Comparison of ENCODE assay signal across 12 mouse cellular contexts in the genomic region with DNA sequence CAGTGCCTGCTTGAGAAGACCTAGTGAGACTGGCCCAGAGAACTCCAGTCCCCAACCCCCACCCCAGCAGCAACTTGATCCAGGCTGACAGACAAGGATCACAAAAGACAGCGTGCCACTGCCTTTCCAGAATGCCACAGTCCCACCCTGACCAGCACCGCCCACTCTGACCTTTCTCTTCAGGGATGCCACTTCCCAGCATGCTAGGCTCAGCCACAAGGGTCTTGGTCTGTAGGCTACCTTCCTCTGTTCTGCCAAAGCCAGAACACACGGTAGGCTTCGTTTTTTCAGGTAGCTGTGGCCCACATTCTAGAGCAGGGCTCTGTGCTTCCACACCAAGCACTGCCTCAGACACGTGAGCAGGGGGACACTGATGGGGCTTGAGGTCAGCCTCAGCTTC.
"Had no signal": no experiment of that assay in that cellular context is flagged by ENCODE, and none has a peak within 500 bp of the region (broad histone marks: within the 10 kb centered on the region; RNA-seq: fewer than 3 reads in every experiment).

No protein-coding gene starts in this region.

- H3K9ac ChIP-seq: limb, embryonic 15.5 days; liver, embryonic 12.5 days; lung, embryonic 14.5 days; midbrain, embryonic 15.5 days had no signal

- H3K4me2 ChIP-seq: limb, embryonic 15.5 days; liver, embryonic 12.5 days; lung, embryonic 14.5 days; midbrain, embryonic 11.5 days; midbrain, embryonic 15.5 days had no signal

- H3K27me3 ChIP-seq: limb, embryonic 15.5 days; liver, embryonic 12.5 days; midbrain, embryonic 15.5 days had no signal

- ATAC-seq: liver, embryonic 12.5 days; midbrain, embryonic 15.5 days had no signal

- H3K4me1 ChIP-seq: limb, embryonic 15.5 days; liver, embryonic 12.5 days; midbrain, embryonic 15.5 days had no signal

- DNase-seq: kidney, postnatal 25 days; layer of hippocampus, adult 9-11 months; layer of hippocampus, postnatal 36 days; lung, embryonic 14.5 days; lung, postnatal 10 days; right cerebral cortex, postnatal 14 days; thymus, adult 18-20 months; thymus, postnatal 14 days had no signal

- H3K27ac ChIP-seq: limb, embryonic 15.5 days; liver, embryonic 12.5 days; midbrain, embryonic 15.5 days had no signal

- H3K9me3 ChIP-seq: limb, embryonic 15.5 days; liver, embryonic 12.5 days; midbrain, embryonic 15.5 days had no signal

- H3K4me3 ChIP-seq: limb, embryonic 15.5 days; liver, embryonic 12.5 days; midbrain, embryonic 15.5 days had no signal
